Mouse (Mus musculus): Measurements from ENCODE around the gene 2700081O15Rik.
"Not testable (repeated sequence)": the region's sequence is repeated elsewhere in the genome, so short reads cannot be mapped to it uniquely, and the experiment has no call there.

DNA sequence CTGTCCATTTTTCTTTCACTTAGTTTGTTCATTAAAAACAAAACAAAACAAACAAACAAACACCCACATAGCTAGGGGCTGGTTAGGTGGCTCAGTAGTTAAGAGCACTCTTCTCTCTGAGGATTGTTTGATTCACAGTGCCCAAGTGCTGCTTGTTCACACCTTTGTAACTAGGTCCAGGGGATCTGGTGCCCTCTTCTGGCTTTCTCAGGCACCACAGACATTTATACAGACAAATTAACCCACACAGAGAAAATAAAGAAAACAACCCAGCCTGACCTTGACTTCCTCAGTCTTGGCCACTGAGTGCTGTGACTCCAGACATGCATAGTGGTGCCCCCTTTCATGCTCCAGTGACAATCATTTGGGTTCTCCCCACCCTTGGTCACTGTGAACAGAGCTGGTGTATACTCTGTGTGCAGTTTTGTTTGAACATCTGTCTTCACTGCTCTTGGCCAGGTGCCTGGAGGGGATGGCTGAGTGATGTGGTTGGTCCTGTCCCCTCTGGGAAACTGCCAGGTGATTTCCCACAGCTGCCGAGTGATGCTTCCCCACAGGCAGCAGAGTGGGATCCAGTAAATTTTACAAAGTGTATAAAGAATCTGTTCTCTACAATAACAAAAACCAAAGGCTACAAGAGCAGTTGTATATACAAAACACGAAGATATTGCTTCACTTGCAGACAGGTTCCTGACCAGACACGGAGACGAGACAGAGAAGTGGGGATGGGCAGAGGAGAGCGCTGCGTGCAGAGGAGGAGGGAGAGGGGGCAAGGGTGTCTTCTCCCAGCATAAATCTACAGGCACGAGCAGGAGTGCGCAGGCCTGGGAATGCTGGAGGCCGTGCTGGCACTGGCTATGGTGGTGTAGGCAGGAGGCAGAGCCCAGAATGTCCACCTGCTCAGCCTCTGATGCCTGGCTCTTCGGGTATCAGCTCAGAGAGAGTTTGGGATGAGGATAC is 20.3 kb upstream of the 2700081O15Rik start:
- TF ChIP-seq CTCF (IDR thresholded peaks at IDR 0.05; ENCODE audit: insufficient read depth, low read length); POLR2A (IDR thresholded peaks at IDR 0.05; ENCODE audit: borderline replicate concordance, extremely low read depth, low read depth, low read length): not testable (repeated sequence)

Data from lung, adult 2 months (tissue).